In genomic region chr8:95805482-95805881, GRCm38 (mm10) we compare ENCODE assay signal across 8 mouse cellular contexts. TPM values are rescaled to one million over a fixed set of nuclear protein-coding genes. Genes with fewer than 3 reads are reported as not detected.
A peak's percentile ranks its signal among the peaks of the same experiment; 100 is the strongest.
DNase-seq lines count a peak whose midpoint lies in the region; ATAC-seq and TF ChIP-seq lines count a peak whose summit lies in the region.

No protein-coding gene starts in this region.

- WGBS in hindbrain, embryonic 10.5 days: 69% methylated on average over 2 of the region's 2 CpGs
- 46% methylated on average over 2 of the region's 2 CpGs for WGBS in liver, postnatal 0 days (ENCODE audit: insufficient replicate concordance)

- TF ChIP-seq EP300 in liver, postnatal 0 days (IDR thresholded peaks at IDR 0.05; ENCODE audit: low read depth): no peak

- H3K4me1 ChIP-seq in E14TG2a.4 (replicated peaks; ENCODE audit: low read depth, low read length): peaks cover 74% of the 10 kb centered on the region
- H3K4me1 ChIP-seq in hindbrain, embryonic 10.5 days (replicated peaks): peaks cover 23% of the 10 kb centered on the region
- peaks cover 38% of the 10 kb centered on the region for H3K4me1 ChIP-seq in liver, postnatal 0 days (ENCODE audit: insufficient read depth)

- H3K4me2 ChIP-seq in liver, postnatal 0 days (ENCODE audit: low read depth, low read length): peak overlapping the region; percentile 71

- peak; percentile 15 for DNase-seq in CD4-positive, CD25-positive, alpha-beta regulatory T cell, adult 2 months (ENCODE audit: low read depth, low spot score)
- no peak for DNase-seq in hindbrain, embryonic 10.5 days (ENCODE audit: low spot score)
- no peak for DNase-seq in liver, postnatal 0 days
- DNase-seq in adrenal gland, adult 2 months: no peak
- no peak for DNase-seq in layer of hippocampus, postnatal 14 days (ENCODE audit: low spot score in 2 of 2)

- H3K9ac ChIP-seq in liver, postnatal 0 days (replicated peaks): 0 out of 2 replicates have a peak overlapping the region, but pooled peaks have one; percentile 35

- peaks cover 54% of the 10 kb centered on the region for H3K36me3 ChIP-seq in E14TG2a.4 (ENCODE audit: insufficient read depth, low read length)
- peaks cover 42% of the 10 kb centered on the region for H3K36me3 ChIP-seq in hindbrain, embryonic 10.5 days
- peaks cover 18% of the 10 kb centered on the region for H3K36me3 ChIP-seq in liver, postnatal 0 days (replicated peaks; ENCODE audit: insufficient read depth, low read length)

- no peaks in the 10 kb centered on the region for H3K9me3 ChIP-seq in E14TG2a.4 (ENCODE audit: low read length)
- H3K9me3 ChIP-seq in hindbrain, embryonic 10.5 days: no peaks in the 10 kb centered on the region
- H3K9me3 ChIP-seq in liver, postnatal 0 days (ENCODE audit: low read length): no peaks in the 10 kb centered on the region

- ATAC-seq in CD4-positive, CD25-positive, alpha-beta regulatory T cell, adult 4 months: no peak
- no peak for ATAC-seq in liver, postnatal 0 days
- no peak for ATAC-seq in frontal cortex, adult (ENCODE audit: low TSS enrichment)

- H3K4me3 ChIP-seq in E14TG2a.4 (replicated peaks; ENCODE audit: low read length): peak overlapping the region; percentile 97
- H3K4me3 ChIP-seq in hindbrain, embryonic 10.5 days: peak overlapping the region; percentile 100
- H3K4me3 ChIP-seq in liver, postnatal 0 days (ENCODE audit: low read depth, low read length): peak overlapping the region; percentile 100

- no peaks in the 10 kb centered on the region for H3K27me3 ChIP-seq in E14TG2a.4 (ENCODE audit: insufficient read depth, low read length)
- H3K27me3 ChIP-seq in hindbrain, embryonic 10.5 days (ENCODE audit: insufficient read depth, poor library complexity, severe bottlenecking): no peaks in the 10 kb centered on the region
- no peaks in the 10 kb centered on the region for H3K27me3 ChIP-seq in liver, postnatal 0 days (ENCODE audit: insufficient read depth, low read length)

- no peak overlapping the region for H3K27ac ChIP-seq in hindbrain, embryonic 10.5 days
- peak overlapping the region; percentile 3; the same call in 1 of the 2 replicates for H3K27ac ChIP-seq in liver, postnatal 0 days (ENCODE audit: low read depth)

- TF ChIP-seq CTCF in E14TG2a.4 (conservative IDR thresholded peaks at IDR 0.05; ENCODE audit: low read length): no peak
- no peak for TF ChIP-seq CTCF in liver, postnatal 0 days (IDR thresholded peaks at IDR 0.05; ENCODE audit: low read depth)

RNA-seq across cellular contexts. Expression of gene Cnot1, which starts 1.8 kb away (rescaled TPM):
- polyA plus RNA-seq in CD4-positive, CD25-positive, alpha-beta regulatory T cell, adult 4 months (2017; shearing (Covaris generic)): 10 to 100 TPM; 86.9 to 92.0 TPM
- 77.3 and 97.3 TPM in 2 replicates for polyA plus RNA-seq in hindbrain, embryonic 10.5 days (2016; fragmentation: Nextera tagmentation; extraction: Ambion mirVana)
- 11.6 and 16.0 TPM in 2 replicates for polyA plus RNA-seq in liver, postnatal 0 days (2015; fragmentation: Nextera tagmentation; extraction: Ambion mirVana)
- 100 to 1,000 TPM; 113 to 193 TPM for total RNA-seq in adrenal gland, adult 2 months (2021)
- polyA plus RNA-seq in adrenal gland, adult 2 months (2012; rRNA removed): 27.6 and 52.4 TPM in 2 replicates
- total RNA-seq in layer of hippocampus, postnatal 14 days (2021): 100 to 1,000 TPM; 135 to 142 TPM

RNA-seq across cellular contexts. Expression of gene Sap18b, which starts 19.7 kb away (rescaled TPM):
- 100 to 1,000 TPM; 255 to 282 TPM for polyA plus RNA-seq in CD4-positive, CD25-positive, alpha-beta regulatory T cell, adult 4 months (2017; shearing (Covaris generic))
- 387 and 390 TPM in 2 replicates for polyA plus RNA-seq in hindbrain, embryonic 10.5 days (2016; fragmentation: Nextera tagmentation; extraction: Ambion mirVana)
- polyA plus RNA-seq in liver, postnatal 0 days (2015; fragmentation: Nextera tagmentation; extraction: Ambion mirVana): 281 and 290 TPM in 2 replicates
- total RNA-seq in adrenal gland, adult 2 months (2021): 100 to 1,000 TPM; 178 to 183 TPM
- polyA plus RNA-seq in adrenal gland, adult 2 months (2012; rRNA removed): 25.5 and 27.5 TPM in 2 replicates
- 100 to 1,000 TPM; 131 to 161 TPM for total RNA-seq in layer of hippocampus, postnatal 14 days (2021)

RNA-seq across cellular contexts. Expression of gene Slc38a7, which starts 47.9 kb away (rescaled TPM):
- 10 to 100 TPM in 1 of 2 experiments, 1 to 10 TPM in 1; 5.6 to 10.6 TPM for polyA plus RNA-seq in CD4-positive, CD25-positive, alpha-beta regulatory T cell, adult 4 months (2017; shearing (Covaris generic))
- polyA plus RNA-seq in hindbrain, embryonic 10.5 days (2016; fragmentation: Nextera tagmentation; extraction: Ambion mirVana): 17.3 and 17.4 TPM in 2 replicates
- polyA plus RNA-seq in liver, postnatal 0 days (2015; fragmentation: Nextera tagmentation; extraction: Ambion mirVana): 7.0 and 9.4 TPM in 2 replicates
- total RNA-seq in adrenal gland, adult 2 months (2021): 10 to 100 TPM; 16.8 to 20.8 TPM
- 26.7 and 34.1 TPM in 2 replicates for polyA plus RNA-seq in adrenal gland, adult 2 months (2012; rRNA removed)
- total RNA-seq in layer of hippocampus, postnatal 14 days (2021): 10 to 100 TPM; 29.7 to 31.6 TPM
